Mouse (Mus musculus) small intestine, adult 2 months (tissue): Measurements from ENCODE around the gene Cyb5rl. TPM values are rescaled to one million over a fixed set of nuclear protein-coding genes. Genes with fewer than 3 reads are reported as not detected.

Experiments
- H3K27ac ChIP-seq: fragments of 200-500 bp; 2 replicates; pipeline ENCODE4 v1.5.1; 2012; ENCODE audit warnings: low read depth, low read length, control low read depth, inconsistent platforms; ENCODE audit not compliant: insufficient read depth
- H3K27me3 ChIP-seq: fragments of 200-500 bp; 2 replicates; pipeline ENCODE4 v1.6.1; 2012; ENCODE audit warnings: mild to moderate bottlenecking, moderate library complexity, low read length, inconsistent platforms; ENCODE audit not compliant: control insufficient read depth, insufficient read depth
- H3K36me3 ChIP-seq: fragments of 200-500 bp; 2 replicates; pipeline ENCODE4 v1.6.1; 2012; ENCODE audit warnings: mild to moderate bottlenecking, low read length, control low read depth, inconsistent platforms; ENCODE audit not compliant: control insufficient read depth, insufficient read depth
- H3K4me1 ChIP-seq: fragments of 200-500 bp; 2 replicates; pipeline ENCODE4 v1.6.1; 2012; ENCODE audit warnings: low read length, inconsistent platforms, mixed read lengths; ENCODE audit not compliant: control insufficient read depth, insufficient read depth, insufficient read length
- H3K4me3 ChIP-seq: fragments of 200-500 bp; 2 replicates; pipeline ENCODE4 v1.5.1; 2012; ENCODE audit warnings: low read depth, mild to moderate bottlenecking, control low read depth, inconsistent platforms, low read length, moderate library complexity
- CTCF ChIP-seq: fragments of 200-500 bp; IDR thresholded peaks from 2 replicates; pipeline ENCODE4 v1.5.1; 2012; ENCODE audit warnings: low read depth, mild to moderate bottlenecking, control low read depth, inconsistent platforms, low read length, moderate library complexity, mixed read lengths; ENCODE audit not compliant: insufficient replicate concordance, insufficient read length; ENCODE audit errors: extremely low read depth
- POLR2A ChIP-seq: fragments of 200-500 bp; IDR thresholded peaks from 2 replicates; pipeline ENCODE4 v1.6.1; 2012; ENCODE audit warnings: low read depth, mild to moderate bottlenecking, control low read depth, inconsistent platforms, low read length, moderate library complexity
- WGBS: fragments of 180-500 bp; shearing (Covaris S2); methylation state at CpG from one replicate; pipeline ENCODE4 v1.1.7; 2018; 5-methylcytosine and 5-hydroxymethylcytosine counted together
- polyA plus RNA-seq: library from polyadenylated mRNA; depleted of rRNA; stranded (reverse); fragments of >200 nt; gene quantifications from 2 replicates; pipeline ENCODE4 v1.2.3, GENCODE M21; 2012

The Cyb5rl gene
- polyA plus RNA-seq, 1 experiment = 2.5 TPM

GRCm38 (mm10) chr4:107079716-107080115 is 12.9 kb downstream of the Cyb5rl start:
- no peak for TF ChIP-seq CTCF
- no peak for TF ChIP-seq POLR2A
- H3K27me3 ChIP-seq = no peaks in the 10 kb centered on the region
- no peak overlapping the region for H3K27ac ChIP-seq
- H3K4me3 ChIP-seq = no peak overlapping the region
- H3K36me3 ChIP-seq = no peaks in the 10 kb centered on the region
- no peaks in the 10 kb centered on the region; the same call in 1 of the 2 replicates for H3K4me1 ChIP-seq

- WGBS = 86% methylated on average over 3 of the region's 3 CpGs
- TF ChIP-seq CTCF (no peak), POLR2A (no peak)
- Histone ChIP-seq H3K4me3 (no peak overlapping the region), H3K36me3 (no peaks in the 10 kb centered on the region), H3K27me3 (no peaks in the 10 kb centered on the region), H3K4me1 (no peaks in the 10 kb centered on the region; the same call in 1 of the 2 replicates), H3K27ac (no peak overlapping the region)
Measured at GRCm38 (mm10) chr4:107082185-107082584, 15.4 kb downstream of the Cyb5rl start.

- no peak overlapping the region for H3K4me3 ChIP-seq
- no peaks in the 10 kb centered on the region for H3K27me3 ChIP-seq
- H3K27ac ChIP-seq = no peak overlapping the region
- no peak for TF ChIP-seq CTCF
- TF ChIP-seq POLR2A = no peak
- H3K36me3 ChIP-seq = no peaks in the 10 kb centered on the region
- H3K4me1 ChIP-seq = no peaks in the 10 kb centered on the region; the same call in 1 of the 2 replicates
- WGBS = 92% methylated on average over 4 of the region's 4 CpGs
Measured at GRCm38 (mm10) chr4:107083126-107083525, 16.3 kb downstream of the Cyb5rl start.

GRCm38 (mm10) chr4:107084343-107084742 is 17.6 kb downstream of the Cyb5rl start:
- Histone ChIP-seq H3K4me1 (no peaks in the 10 kb centered on the region; the same call in 1 of the 2 replicates), H3K4me3 (no peak overlapping the region), H3K36me3 (no peaks in the 10 kb centered on the region), H3K27ac (no peak overlapping the region), H3K27me3 (no peaks in the 10 kb centered on the region)
- WGBS = 64% methylated on average over 1 of the region's 1 CpGs
- no peak for TF ChIP-seq POLR2A
- no peak for TF ChIP-seq CTCF

GRCm38 (mm10) chr4:107084858-107085257 is 18.1 kb downstream of the Cyb5rl start:
- Histone ChIP-seq H3K4me3 (no peak overlapping the region), H3K27ac (no peak overlapping the region), H3K36me3 (no peaks in the 10 kb centered on the region), H3K4me1 (no peaks in the 10 kb centered on the region; the same call in 1 of the 2 replicates), H3K27me3 (no peaks in the 10 kb centered on the region)
- TF ChIP-seq POLR2A = no peak
- no peak for TF ChIP-seq CTCF
- 56% methylated on average over 6 of the region's 6 CpGs for WGBS

GRCm38 (mm10) chr4:107091696-107092095 is 24.9 kb downstream of the Cyb5rl start:
- no peak for TF ChIP-seq CTCF
- TF ChIP-seq POLR2A = no peak
- no peak overlapping the region for H3K27ac ChIP-seq
- 83% methylated on average over 14 of the region's 14 CpGs for WGBS
- no peaks in the 10 kb centered on the region for H3K4me1 ChIP-seq
- no peak overlapping the region for H3K4me3 ChIP-seq
- H3K36me3 ChIP-seq = no peaks in the 10 kb centered on the region
- no peaks in the 10 kb centered on the region for H3K27me3 ChIP-seq

- H3K4me3 ChIP-seq = no peak overlapping the region
- no peak for TF ChIP-seq CTCF
- TF ChIP-seq POLR2A = no peak
- no peaks in the 10 kb centered on the region for H3K27me3 ChIP-seq
- H3K27ac ChIP-seq = no peak overlapping the region
- H3K4me1 ChIP-seq = no peaks in the 10 kb centered on the region
- WGBS = 71% methylated on average over 16 of the region's 16 CpGs
- H3K36me3 ChIP-seq = no peaks in the 10 kb centered on the region
Measured at GRCm38 (mm10) chr4:107094484-107095187, 27.8 kb downstream of the Cyb5rl start.
